Mouse (Mus musculus) ovary, postnatal 14 days (tissue): ENCODE measurements around the gene Jpt1.
"Not testable (repeated sequence)": the region's sequence is repeated elsewhere in the genome, so short reads cannot be mapped to it uniquely, and the experiment has no call there.

ENCODE experiments used
- DNase-seq: peaks from one replicate; pipeline ENCODE4 v3.0.0; 2022; ENCODE audit warnings: low spot score

Gene Jpt1

DNA sequence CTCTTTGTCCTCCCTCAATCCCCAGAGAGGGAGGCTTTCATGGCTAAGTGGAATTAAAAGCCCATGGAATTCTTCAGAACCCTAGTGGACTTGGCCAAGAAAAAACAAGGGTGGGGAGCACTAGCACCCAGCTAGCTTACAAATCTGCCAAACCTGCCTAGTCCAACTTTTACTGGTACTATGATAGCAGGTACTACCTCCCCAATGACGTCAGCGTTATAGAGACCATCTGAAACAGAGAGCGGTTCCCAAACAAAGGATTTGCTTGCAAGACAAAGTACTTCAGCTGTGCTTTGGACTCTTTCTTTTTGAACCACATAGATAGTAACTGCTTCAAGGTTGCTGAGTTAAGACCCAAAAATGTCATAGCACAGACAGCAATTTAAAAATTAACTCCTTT is 2.2 kb downstream of the Jpt1 start:
- DNase-seq, result no peak

DNA sequence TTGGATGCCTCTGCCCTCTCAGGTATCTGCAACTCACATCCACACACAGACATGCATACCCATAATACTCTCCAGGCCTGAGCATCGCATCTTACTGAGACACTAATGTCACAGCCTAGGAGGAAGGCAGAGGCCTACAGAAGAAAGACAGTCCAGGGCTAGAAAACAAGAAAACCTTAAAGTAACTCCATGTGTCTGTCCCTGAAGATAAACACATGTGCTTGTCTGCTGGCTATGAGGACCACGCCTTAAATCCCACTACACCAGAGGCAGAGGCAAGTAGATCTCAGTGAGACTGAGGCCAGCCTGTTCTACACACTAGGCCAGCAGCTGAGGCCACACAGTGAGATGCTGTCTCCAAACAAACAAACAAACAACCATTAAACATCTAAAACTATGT is 3.1 kb downstream of the Jpt1 start:
- no peak for DNase-seq

DNA sequence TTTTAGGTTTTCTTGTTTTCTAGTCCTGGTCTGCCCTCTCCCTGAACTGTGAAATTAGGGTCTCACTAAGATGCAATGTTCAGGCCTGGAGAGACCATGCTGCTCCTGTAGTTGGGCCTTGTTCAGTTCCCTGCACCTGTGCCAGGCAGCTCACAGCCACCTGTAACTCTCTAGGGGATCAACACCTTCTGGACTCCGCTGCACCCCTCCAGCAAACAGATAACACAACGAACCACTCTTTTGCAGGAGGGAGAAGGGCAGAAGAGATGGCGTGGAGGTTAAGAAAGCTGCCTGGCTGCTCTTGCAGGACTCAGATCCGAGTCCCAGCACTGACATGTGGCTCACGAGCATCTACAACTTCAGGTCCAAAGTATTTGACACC is 3.7 kb downstream of the Jpt1 start:
- no peak for DNase-seq

DNA sequence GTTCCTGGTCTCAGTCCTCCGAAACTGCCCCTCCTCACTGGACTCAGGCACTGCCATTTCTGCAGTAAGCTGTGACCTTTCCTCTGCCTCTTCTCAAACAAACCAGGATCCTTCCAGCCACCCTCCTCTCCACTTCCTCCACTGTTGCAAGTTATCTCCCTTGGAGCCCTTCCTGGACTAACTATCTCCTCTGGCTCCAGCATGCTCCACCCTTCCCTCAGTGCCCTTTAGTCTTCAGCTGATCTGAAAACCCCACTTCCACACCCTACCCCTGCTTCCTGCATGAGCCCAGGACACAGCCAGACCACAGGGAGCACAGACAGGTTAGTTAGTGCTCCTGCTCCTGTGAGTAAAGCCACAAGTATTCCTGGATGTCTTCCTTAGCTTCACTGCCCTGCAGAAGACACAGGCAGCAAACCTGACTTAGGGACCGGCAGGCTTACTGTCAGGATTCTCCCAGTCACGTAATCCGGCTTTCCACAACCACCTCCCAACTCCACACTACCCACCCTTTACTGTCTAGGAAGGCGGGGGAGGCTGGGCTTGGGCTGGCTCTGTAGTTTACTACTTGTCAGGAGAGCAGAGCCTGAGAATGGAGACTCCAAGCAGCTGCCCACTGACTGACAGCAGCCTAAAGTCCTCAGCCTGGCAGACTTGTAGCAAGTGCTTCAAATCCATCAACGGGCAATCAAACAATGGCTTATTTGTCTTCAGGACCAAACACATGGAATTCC is 4.2 kb downstream of the Jpt1 start:
- no peak for DNase-seq

DNA sequence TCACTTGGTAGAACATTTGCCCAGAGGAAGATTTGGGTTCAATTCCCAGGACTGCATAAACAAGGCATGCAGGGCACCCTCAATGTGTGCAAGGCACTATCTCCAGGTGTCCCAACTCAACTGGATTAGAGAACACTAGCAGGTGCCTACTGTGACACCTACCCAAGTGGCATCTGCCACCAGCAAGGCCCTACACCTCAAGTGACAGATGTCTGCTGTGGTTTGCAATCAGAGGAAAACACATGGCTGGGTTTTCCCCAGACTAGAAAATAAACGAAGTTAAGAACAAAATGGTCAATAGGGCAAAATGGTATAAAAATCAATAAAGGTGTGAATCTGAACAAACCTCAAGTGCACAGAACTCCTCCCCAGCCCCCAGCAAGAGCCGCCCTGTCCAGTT is 6.1 kb downstream of the Jpt1 start:
- DNase-seq, result no peak

DNA sequence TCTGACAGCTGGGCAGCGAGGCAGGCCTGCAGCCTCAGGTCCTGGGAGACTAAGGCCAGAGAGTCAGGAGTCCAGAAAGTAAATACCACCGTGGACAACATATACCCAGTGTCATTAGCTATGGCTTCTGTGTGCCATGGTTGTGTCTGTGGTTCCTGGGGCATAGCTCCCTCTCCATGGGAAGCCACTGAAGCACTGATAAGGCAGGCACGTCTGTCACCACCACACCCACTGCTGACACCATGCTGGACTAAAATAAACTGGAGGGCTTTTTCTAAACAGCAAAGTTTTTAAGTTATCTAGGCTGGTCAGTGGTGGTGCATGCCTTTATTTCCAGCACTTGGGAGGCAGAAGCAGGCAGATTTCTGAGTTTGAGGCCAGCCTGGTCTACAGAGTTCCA is 7.6 kb downstream of the Jpt1 start:
- no peak for DNase-seq

DNA sequence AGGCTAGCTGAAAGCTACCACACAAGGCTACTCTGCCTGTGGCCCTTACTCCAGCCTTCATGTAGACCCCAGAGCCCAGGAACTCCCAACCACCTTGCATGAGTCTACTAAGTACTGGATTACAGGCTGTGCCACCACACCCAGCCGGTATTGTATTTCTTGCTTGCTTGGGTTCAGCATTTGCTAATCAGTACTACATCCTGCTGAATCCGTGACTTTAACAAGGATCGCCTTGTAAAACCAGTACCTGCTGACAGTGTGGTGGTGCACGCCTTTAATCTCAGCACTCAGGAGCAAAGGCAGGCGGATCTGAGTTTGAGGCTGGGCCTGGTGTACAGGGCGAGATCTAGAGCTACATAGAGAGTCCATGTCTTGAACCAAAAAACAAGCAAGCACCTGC is 11.6 kb downstream of the Jpt1 start:
- no peak for DNase-seq

DNA sequence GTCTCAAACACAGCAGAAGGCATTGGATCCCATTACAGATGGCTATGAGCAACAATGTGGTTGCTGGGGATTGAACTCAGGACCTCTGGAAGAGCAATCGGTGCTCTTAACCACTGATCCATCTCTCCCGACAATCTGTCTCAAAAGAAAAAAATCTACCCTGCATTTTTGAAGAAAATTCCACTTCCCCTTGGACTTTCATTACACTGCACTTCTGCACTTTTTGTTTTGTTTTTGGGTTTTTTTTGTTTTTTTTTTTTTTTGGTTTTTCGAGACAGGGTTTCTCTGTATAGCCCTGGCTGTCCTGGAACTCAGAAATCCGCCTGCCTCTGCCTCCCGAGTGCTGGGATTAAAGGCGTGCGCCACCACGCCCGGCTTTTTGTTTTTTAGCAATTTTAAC is 17.6 kb downstream of the Jpt1 start:
- DNase-seq, result not testable (repeated sequence)

DNA sequence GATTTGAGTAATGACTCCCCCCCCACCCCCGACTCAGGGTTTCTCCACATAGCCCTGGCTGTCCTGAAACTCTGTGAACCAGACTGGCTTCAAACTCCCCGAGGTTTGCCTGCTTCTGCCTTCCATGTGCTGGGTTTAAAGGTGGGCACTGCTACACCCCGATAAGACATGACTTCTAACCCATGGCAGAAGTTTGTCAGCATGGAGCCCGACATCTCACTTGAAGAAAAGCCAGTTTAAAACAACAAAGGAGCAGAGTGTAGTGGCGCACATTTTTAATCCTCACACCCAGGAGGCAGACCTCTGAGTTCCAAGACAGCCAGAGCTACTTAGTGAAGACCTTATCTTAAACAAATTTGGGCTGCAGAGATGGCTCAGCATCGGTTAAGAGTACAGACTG is 21.8 kb downstream of the Jpt1 start:
- DNase-seq, result no peak

DNA sequence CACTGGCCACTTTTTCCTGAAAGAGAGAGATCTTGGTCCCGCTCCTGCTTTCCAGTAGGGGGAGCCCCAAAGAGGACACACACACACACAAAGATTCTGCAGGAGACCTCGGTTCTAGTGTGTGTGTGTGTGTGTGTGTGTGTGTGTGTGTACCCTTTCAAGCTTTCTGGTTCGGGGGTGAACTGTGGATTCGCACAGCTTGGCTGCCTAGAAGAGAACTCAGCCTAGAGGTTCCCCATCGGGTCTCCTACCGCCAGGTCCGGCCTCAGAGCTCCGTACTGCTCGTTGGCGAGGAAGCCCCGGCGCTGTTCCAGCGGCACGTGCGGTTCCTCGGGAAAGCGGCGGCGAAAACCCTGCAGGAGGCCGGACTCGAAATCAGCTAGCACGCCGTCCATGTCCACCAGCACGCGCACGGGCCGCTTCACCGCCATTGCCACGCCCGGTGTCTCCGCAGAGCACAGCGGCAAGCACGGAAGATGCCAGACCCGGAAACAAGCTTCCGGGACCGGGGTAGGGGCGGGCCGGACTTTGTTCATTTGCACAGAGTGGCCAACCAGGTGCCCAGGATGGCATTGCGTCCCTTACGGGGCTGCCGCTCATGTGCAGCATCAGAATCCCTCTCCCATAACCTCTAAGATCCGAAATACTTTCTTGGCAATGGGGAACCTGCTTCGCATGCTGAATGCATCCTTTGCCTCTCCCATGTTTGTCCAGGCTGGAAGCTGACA is 22.7 kb downstream of the Jpt1 start, which contains the start of gene Nt5c:
Nt5c (minus strand) TSS at position 507 of the 728 bp plus-strand sequence.
- peak; percentile 66 for DNase-seq

DNA sequence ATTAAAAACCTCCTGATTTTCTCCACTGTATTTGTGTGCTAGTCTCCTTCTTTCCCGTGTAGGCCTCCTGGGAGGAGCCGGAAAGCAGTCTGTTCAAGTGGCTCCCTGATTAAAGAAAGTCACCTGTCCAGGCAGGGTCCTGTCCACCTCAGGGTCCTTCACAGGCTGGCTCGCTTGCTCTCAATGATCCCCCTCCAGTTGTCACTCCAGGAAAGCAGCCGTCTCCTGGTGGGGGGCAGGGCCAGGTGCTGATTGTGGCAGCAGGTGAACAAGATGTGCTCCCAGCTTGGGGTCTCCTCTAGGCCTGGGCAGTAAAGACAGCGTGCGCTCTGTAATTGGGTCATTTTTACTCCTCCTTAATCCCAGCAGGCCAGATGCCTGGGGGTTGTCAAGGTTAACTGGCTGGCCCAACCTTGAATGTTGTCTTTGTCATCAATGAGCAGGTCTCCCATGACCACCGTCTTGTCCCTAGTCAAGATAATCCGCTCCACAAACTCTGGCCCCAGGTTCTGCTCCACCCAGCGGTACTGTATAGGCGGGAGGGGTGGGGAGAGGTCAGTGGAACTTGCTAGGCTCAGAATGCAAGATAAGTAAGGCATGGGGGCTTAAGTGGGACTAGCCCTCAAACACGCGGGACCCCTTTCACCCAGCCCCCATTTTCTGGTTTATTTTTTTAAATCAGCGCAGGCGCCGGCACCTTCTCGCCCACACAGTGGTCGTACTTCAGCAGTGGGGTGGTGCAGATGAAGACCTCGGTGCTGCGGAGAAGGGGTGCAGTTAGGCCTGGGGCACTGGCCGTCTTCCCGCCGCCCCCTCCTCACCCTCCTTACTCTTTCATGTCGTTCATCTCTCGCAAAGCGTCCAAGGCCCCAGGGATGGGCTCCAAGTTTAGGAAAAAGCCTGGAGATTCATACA is 23.5 kb downstream of the Jpt1 start:
- DNase-seq, result no peak

DNA sequence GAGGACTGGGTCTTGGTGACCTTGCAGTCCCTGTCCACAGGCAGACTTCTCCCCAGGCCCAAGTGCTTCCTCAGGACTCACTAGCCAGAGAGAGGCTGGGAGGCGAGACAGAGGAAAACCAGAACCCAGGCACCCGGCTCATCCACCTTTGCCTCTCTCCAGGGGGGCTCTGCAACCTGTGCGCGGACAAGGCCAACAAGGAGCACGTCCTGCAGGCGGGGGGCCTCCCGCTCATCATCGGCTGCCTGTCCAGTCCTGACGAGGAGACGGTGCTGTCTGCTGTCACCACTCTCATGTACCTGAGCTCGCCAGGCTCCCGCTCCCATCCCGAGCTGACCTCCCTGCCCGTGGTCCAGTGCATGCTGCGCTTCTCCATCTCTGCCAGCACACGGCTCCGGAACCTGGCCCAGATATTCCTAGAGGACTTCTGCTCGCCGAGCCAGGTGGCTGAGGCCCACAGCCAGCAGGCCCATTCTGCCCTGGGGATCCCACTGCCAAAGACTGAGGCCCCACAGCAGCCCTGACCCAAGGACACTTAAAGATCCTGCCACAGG is 25.6 kb downstream of the Jpt1 start:
- DNase-seq, result no peak

DNA sequence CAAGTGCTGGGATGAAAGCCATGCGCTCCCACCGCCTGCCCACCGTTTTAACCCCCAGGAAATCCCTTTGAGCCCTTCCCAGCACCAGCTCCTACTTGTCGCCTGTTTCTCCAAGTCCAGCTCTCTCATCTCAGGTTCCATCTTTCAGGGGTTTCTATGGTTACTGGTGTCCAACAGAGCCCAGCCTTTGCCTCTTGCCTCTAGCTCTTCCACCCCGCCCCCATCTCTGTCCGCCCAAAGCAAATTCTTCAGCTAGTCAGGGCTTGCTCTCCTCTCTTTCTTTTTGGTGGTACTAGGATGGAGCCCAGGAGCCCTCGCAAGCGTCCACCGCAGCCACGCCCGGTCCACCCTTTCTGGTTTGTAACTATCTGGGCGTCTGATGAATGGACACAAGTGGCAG is 29.0 kb downstream of the Jpt1 start:
- DNase-seq, result no peak

DNA sequence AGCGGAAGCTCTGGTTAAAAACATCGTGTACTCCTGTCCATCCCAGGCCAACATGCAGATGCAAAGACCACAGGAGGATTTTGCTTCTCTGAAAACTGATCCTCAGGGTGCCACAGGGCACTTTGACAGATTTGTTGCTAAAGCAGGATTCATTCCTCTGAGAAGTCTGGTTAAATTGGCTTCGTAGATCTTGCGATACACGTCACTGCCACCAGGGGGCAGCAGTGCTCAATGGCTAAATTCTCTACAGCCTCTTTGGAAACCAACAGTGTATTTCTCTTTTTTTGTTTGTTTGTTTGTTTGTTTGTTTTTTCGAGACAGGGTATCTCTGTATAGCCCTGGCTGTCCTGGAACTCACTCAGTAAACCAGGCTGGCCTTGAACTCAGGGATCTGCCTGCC is 30.5 kb downstream of the Jpt1 start:
- peak; percentile 67 for DNase-seq

DNA sequence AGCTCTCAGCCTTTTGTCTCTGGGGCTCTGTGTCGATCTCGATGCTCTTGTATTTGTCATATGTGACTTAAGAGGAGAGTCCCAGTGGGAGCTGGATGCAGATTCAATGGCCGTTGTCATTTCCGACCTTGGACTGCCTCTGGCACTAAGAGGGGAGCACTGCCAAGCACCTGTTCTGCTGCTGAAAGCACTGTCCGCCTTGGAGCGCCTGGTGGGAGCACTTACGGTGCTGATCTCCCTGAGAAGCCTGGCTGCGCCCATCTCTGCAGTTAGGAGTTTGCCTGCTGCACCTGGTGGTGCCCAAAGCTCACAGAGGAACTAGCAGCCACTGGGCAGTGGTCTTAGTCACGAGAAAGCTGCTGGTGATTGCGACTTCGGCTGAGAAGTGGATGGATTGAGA is 30.9 kb downstream of the Jpt1 start:
- no peak for DNase-seq

DNA sequence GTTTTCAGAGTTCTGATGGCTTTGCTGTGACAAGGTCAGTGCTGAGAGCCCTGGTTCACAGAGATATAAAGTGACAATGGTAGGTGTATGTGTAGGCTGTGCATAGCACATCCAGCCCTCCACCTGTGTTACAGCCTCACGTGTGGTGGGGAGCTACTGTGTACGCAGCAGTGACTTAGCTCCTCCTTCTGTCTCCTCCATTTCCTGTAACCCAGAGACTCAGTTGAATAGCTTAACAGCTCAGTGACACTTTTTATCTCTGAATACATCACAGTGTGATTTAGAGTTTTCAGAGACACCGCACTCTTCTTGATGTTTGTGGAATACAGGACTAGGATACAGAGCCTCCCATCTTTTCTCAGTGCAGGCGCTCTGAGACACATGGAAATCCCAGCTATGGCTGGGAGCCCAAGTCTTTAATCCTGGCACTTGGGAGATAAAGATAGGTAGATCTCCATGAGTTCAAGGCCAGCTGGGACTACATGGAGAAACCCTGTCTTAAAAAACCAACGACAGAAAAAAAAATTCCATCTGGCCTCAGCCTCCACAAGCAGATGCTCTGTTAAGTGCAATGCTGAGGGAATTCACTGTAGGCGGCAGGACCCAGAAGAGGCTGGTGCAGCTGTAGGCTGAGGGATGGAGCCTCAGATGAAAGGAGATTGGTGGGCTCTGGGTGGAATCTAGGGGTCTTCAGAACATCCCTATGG is 32.5 kb downstream of the Jpt1 start:
- DNase-seq, result no peak

DNA sequence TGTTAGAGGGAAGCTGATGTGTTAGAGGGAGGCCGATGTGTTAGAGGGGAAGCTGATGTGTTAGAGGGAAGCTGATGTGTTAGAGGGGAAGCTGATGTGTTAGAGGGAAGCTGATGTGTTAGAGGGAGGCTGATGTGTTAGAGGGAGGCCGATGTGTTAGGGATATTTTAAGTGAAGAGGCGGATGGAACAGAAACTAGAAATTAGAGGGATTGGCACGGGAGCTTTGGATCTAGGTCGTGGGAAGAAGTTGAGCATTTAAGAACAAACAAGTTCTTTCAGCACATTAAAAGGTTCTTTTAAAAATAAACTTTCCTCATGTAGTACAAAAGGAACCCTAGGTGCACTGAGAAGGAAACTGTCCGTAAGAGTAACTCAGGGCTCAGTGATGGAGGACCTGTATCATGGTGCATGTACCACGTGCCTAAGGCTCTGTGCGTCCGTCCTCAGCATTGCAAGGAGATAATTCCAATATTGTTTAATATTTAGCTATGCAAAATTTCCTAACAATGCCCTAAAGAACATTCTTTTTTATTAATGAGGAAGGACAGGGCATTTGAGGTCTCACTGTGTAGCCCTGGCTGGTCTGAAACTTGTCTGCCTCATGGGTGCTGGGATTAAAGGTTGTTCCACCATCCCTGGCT is 35.8 kb downstream of the Jpt1 start:
- no peak for DNase-seq

DNA sequence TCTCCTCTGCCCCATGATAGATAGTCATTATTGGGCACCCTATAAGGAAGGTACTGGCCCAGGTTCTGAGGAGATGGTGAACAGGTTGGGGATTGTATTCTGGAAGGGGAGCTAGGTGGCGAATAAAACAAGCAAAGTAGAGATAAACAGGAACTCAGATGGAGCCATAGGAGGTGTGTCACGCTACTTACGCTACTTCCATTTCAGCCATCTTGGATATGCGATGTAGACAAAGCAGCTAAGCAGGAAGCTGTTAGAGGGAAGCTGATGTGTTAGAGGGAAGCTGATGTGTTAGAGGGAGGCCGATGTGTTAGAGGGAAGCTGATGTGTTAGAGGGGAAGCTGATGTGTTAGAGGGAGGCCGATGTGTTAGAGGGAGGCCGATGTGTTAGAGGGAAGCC is 36.8 kb downstream of the Jpt1 start:
- DNase-seq, result not testable (repeated sequence)

DNA sequence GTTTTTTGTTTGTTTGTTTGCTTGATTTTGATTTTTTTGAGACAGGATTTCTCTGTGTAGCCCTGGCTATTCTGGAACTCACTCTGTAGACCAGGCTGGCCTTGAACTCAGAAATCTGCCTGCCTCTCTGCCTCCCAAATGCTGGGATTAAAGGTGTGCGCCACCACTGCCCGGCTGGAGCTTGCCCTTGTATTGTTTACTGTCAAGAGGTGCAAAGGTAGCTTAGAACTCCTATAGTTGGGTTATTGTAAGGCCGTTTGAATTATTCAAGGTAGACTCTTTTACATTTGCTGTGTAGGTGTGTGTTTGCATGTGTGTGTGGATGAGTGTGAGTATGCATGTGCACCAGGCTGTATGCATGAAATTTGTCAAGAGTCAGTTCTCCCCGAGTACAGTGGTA is 37.6 kb downstream of the Jpt1 start:
- not testable (repeated sequence) for DNase-seq

DNA sequence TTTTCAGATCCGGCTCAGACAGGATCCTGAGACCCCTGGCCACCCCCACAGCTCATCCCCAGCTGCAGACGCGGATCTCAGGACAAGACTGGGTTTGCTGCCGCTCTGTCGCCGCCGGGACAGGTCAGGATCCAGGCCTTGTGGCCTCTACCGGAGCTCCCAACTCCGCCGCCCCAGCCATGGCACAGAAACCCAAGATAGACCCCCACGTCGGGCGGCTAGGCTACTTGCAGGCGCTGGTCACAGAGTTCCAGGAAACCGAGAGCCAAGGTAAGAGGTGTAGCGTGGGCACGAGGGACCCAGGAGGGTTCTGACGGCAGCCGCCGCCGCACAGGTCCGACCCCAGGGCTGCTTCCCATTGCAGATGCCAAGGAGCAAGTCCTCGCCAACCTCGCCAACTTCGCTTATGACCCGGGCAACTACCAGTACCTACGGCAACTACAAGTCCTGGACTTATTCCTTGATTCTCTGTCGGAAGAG is 38.4 kb downstream of the Jpt1 start:
- no peak for DNase-seq
